Mouse (Mus musculus) embryonic facial prominence, embryonic 13.5 days (tissue): ENCODE data around the gene Ppp1r9b. TPM values are rescaled to one million over a fixed set of nuclear protein-coding genes. Genes with fewer than 3 reads are reported as not detected.

Source experiments
- ATAC-seq: fragments of 200-750 bp; cut with Nextera tagmentation; 2 replicates; pipeline ENCODE4 v1.8.0; 2017; ENCODE audit warnings: low read depth; ENCODE audit not compliant: insufficient number of reproducible peaks, insufficient read depth, low FRiP score, low TSS enrichment
- H3K27ac ChIP-seq: fragments of 300-500 bp; sonication (generic); 2 replicates; pipeline ENCODE4 v1.5.1; 2015; ENCODE audit warnings: moderate library complexity, mild to moderate bottlenecking, inconsistent platforms
- H3K27me3 ChIP-seq: fragments of 300-500 bp; sonication (generic); 2 replicates; pipeline ENCODE4 v1.6.1; 2015; ENCODE audit warnings: mild to moderate bottlenecking, inconsistent platforms
- H3K36me3 ChIP-seq: fragments of 300-500 bp; sonication (generic); 2 replicates; pipeline ENCODE4 v1.6.1; 2015; ENCODE audit warnings: mild to moderate bottlenecking, inconsistent platforms
- H3K4me1 ChIP-seq: fragments of 300-500 bp; sonication (generic); 2 replicates; pipeline ENCODE4 v1.6.1; 2015; ENCODE audit warnings: inconsistent platforms
- H3K4me2 ChIP-seq: fragments of 300-500 bp; sonication (generic); 2 replicates; pipeline ENCODE4 v1.6.1; 2015; ENCODE audit warnings: moderate library complexity, mild to moderate bottlenecking, inconsistent platforms
- H3K4me3 ChIP-seq: fragments of 300-500 bp; sonication (generic); 2 replicates; pipeline ENCODE4 v1.5.1; 2015; ENCODE audit warnings: mild to moderate bottlenecking, inconsistent platforms
- H3K9ac ChIP-seq: fragments of 300-500 bp; sonication (generic); 2 replicates; pipeline ENCODE4 v1.6.1; 2015; ENCODE audit warnings: mild to moderate bottlenecking, inconsistent platforms
- H3K9me3 ChIP-seq: fragments of 300-500 bp; sonication (generic); 2 replicates; pipeline ENCODE4 v1.6.1; 2016; ENCODE audit warnings: inconsistent platforms
- WGBS: fragments of 180-500 bp; shearing (Covaris S2); methylation state at CpG from one replicate; pipeline ENCODE4 v1.1.7; 2015; ENCODE audit warnings: mixed read lengths; 5-methylcytosine and 5-hydroxymethylcytosine counted together
- polyA plus RNA-seq: library from polyadenylated mRNA; unstranded; fragments of >200 nt; fragmentation: Nextera tagmentation; extraction: Ambion mirVana; gene quantifications from 2 replicates; pipeline ENCODE4 v1.2.1, GENCODE M21; 2015

Ppp1r9b gene
- polyA plus RNA-seq, 1 experiment from 2014 or later = 13.2 TPM

DNA sequence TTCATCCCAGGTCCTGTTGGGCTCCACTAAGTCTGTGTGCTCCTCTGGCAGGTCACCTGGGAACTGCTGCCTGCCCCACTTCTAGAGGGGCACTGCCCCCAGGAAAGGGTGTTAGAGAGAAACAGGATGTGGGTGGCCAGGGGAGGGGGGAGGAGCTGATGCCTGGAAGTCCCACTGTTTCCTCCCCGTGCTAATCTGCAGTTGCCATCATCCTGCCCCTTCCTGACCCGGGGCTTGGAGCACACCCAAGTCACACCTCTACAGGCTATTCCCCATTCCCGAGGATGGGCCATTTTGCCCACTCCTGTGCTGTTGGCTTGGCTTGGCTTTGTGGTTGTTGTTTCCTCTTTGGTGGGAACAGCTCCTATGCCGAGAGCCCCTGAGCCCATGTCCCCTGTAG, 9.7 kb downstream of the Ppp1r9b start:
- H3K4me3 ChIP-seq = no peak overlapping the region
- no peaks in the 10 kb centered on the region for H3K27me3 ChIP-seq
- H3K9ac ChIP-seq = peak overlapping the region; percentile 49
- H3K27ac ChIP-seq = peak overlapping the region; percentile 68
- H3K4me2 ChIP-seq = 0 out of 2 replicates have a peak overlapping the region, but pooled peaks have one; percentile 7
- H3K9me3 ChIP-seq = no peaks in the 10 kb centered on the region
- WGBS = 47% methylated on average over 4 of the region's 4 CpGs
- H3K36me3 ChIP-seq = peaks cover 94% of the 10 kb centered on the region
- H3K4me1 ChIP-seq = peaks cover 26% of the 10 kb centered on the region
- no peak for ATAC-seq

- H3K4me2 ChIP-seq = 0 out of 2 replicates have a peak overlapping the region, but pooled peaks have one; percentile 7
- H3K27me3 ChIP-seq = no peaks in the 10 kb centered on the region
- peak overlapping the region; percentile 68 for H3K27ac ChIP-seq
- peaks cover 99% of the 10 kb centered on the region for H3K36me3 ChIP-seq
- no peak for ATAC-seq
- peak overlapping the region; percentile 28; the same call in 1 of the 2 replicates for H3K9ac ChIP-seq
- 2% methylated on average over 8 of the region's 8 CpGs for WGBS
- H3K9me3 ChIP-seq = no peaks in the 10 kb centered on the region
- H3K4me1 ChIP-seq = peaks cover 25% of the 10 kb centered on the region
- H3K4me3 ChIP-seq = no peak overlapping the region
Measured at GRCm38 (mm10) chr11:95001058-95001457, 10.2 kb downstream of the Ppp1r9b start.

DNA sequence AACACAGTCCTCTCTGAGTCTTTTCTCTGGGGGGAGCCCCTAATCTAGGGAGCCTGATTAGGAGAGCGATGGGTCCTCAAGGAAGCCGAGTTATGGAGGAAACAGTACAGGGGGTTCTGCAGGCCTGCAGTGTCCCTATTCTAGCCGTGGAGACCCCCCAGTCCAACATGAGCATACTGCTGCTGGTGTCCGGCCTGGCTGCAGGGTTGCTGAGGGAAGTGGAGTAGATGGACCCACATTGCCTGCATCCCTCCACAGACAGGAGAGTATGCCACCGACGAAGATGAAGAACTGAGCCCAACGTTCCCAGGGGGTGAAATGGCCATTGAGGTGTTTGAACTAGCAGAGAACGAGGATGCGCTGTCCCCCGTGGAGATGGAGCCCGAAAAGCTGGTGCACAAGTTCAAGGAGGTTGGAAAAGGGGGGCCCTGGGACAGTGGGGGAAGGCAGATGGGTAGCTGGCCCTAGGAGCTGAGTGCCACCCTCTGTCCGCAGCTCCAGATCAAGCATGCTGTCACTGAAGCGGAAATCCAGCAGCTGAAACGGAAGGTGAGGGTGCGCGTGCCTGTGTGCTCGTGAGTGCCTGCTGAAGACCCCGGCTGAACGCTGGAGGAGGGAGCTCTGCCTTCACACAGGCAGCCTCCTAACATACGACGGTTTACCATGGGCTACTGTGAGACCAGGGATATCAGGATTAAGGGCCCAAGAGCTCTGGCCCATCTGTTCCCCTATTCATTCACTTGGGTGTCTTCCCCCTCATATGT, 10.9 kb downstream of the Ppp1r9b start:
- Histone ChIP-seq H3K27me3 (no peaks in the 10 kb centered on the region), H3K4me1 (peaks cover 27% of the 10 kb centered on the region), H3K4me2 (no peak overlapping the region), H3K27ac (peak overlapping the region; percentile 68; the same call in 1 of the 2 replicates), H3K9me3 (no peaks in the 10 kb centered on the region), H3K9ac (no peak overlapping the region), H3K4me3 (no peak overlapping the region), H3K36me3 (peaks cover 92% of the 10 kb centered on the region)
- ATAC-seq = no peak
- 85% methylated on average over 21 of the region's 21 CpGs for WGBS

- Histone ChIP-seq H3K27me3 (no peaks in the 10 kb centered on the region), H3K27ac (no peak overlapping the region), H3K4me3 (no peak overlapping the region), H3K9ac (no peak overlapping the region), H3K4me2 (no peak overlapping the region), H3K4me1 (peaks cover 37% of the 10 kb centered on the region), H3K36me3 (peaks cover 83% of the 10 kb centered on the region), H3K9me3 (no peaks in the 10 kb centered on the region)
- 92% methylated on average over 8 of the region's 8 CpGs for WGBS
- ATAC-seq = no peak
Measured at GRCm38 (mm10) chr11:95002705-95003104, 11.9 kb downstream of the Ppp1r9b start.

GRCm38 (mm10) chr11:95004136-95004936, 13.5 kb downstream of the Ppp1r9b start:
- Histone ChIP-seq H3K27me3 (no peaks in the 10 kb centered on the region), H3K4me2 (no peak overlapping the region), H3K4me1 (peaks cover 48% of the 10 kb centered on the region), H3K27ac (peak overlapping the region; percentile 11; the same call in 1 of the 2 replicates), H3K4me3 (no peak overlapping the region), H3K36me3 (peaks cover 66% of the 10 kb centered on the region), H3K9me3 (no peaks in the 10 kb centered on the region), H3K9ac (peak overlapping the region; percentile 17)
- WGBS = 83% methylated on average over 12 of the region's 12 CpGs
- no peak for ATAC-seq

- Histone ChIP-seq H3K9ac (peak overlapping the region; percentile 17), H3K4me3 (no peak overlapping the region), H3K27me3 (no peaks in the 10 kb centered on the region), H3K27ac (peak overlapping the region; percentile 11; the same call in 1 of the 2 replicates), H3K9me3 (no peaks in the 10 kb centered on the region), H3K4me2 (no peak overlapping the region), H3K36me3 (peaks cover 61% of the 10 kb centered on the region), H3K4me1 (peaks cover 50% of the 10 kb centered on the region)
- 54% methylated on average over 6 of the region's 6 CpGs for WGBS
- no peak for ATAC-seq
Measured at GRCm38 (mm10) chr11:95004937-95005198, 14.0 kb downstream of the Ppp1r9b start.

- peak overlapping the region; percentile 72; the same call in 1 of the 2 replicates for H3K9ac ChIP-seq
- 30% methylated on average over 4 of the region's 4 CpGs for WGBS
- peak overlapping the region; percentile 72 for H3K4me2 ChIP-seq
- H3K27ac ChIP-seq = peak overlapping the region; percentile 78
- ATAC-seq = no peak
- H3K4me3 ChIP-seq = peak overlapping the region; percentile 45
- peaks cover 41% of the 10 kb centered on the region for H3K4me1 ChIP-seq
- H3K27me3 ChIP-seq = no peaks in the 10 kb centered on the region
- H3K36me3 ChIP-seq = peaks cover 49% of the 10 kb centered on the region
- H3K9me3 ChIP-seq = no peaks in the 10 kb centered on the region
Measured at GRCm38 (mm10) chr11:95006038-95006437, 15.2 kb downstream of the Ppp1r9b start.

- Histone ChIP-seq H3K9me3 (no peaks in the 10 kb centered on the region), H3K9ac (peak overlapping the region; percentile 72), H3K4me2 (peak overlapping the region; percentile 72), H3K4me1 (peaks cover 44% of the 10 kb centered on the region), H3K4me3 (peak overlapping the region; percentile 45), H3K36me3 (peaks cover 44% of the 10 kb centered on the region), H3K27ac (peak overlapping the region; percentile 78), H3K27me3 (no peaks in the 10 kb centered on the region)
- ATAC-seq = peak; percentile 20
- under 1% methylated on average over 27 of the region's 27 CpGs for WGBS
Measured at GRCm38 (mm10) chr11:95006525-95007219, 15.8 kb downstream of the Ppp1r9b start.

GRCm38 (mm10) chr11:95007418-95007817, 16.6 kb downstream of the Ppp1r9b start:
- peak overlapping the region; percentile 72; the same call in 1 of the 2 replicates for H3K9ac ChIP-seq
- H3K27me3 ChIP-seq = no peaks in the 10 kb centered on the region
- peak overlapping the region; percentile 72 for H3K4me2 ChIP-seq
- H3K9me3 ChIP-seq = no peaks in the 10 kb centered on the region
- ATAC-seq = no peak
- peak overlapping the region; percentile 45 for H3K4me3 ChIP-seq
- 56% methylated on average over 3 of the region's 3 CpGs for WGBS
- H3K36me3 ChIP-seq = peaks cover 37% of the 10 kb centered on the region
- H3K4me1 ChIP-seq = peaks cover 51% of the 10 kb centered on the region
- H3K27ac ChIP-seq = peak overlapping the region; percentile 78

DNA sequence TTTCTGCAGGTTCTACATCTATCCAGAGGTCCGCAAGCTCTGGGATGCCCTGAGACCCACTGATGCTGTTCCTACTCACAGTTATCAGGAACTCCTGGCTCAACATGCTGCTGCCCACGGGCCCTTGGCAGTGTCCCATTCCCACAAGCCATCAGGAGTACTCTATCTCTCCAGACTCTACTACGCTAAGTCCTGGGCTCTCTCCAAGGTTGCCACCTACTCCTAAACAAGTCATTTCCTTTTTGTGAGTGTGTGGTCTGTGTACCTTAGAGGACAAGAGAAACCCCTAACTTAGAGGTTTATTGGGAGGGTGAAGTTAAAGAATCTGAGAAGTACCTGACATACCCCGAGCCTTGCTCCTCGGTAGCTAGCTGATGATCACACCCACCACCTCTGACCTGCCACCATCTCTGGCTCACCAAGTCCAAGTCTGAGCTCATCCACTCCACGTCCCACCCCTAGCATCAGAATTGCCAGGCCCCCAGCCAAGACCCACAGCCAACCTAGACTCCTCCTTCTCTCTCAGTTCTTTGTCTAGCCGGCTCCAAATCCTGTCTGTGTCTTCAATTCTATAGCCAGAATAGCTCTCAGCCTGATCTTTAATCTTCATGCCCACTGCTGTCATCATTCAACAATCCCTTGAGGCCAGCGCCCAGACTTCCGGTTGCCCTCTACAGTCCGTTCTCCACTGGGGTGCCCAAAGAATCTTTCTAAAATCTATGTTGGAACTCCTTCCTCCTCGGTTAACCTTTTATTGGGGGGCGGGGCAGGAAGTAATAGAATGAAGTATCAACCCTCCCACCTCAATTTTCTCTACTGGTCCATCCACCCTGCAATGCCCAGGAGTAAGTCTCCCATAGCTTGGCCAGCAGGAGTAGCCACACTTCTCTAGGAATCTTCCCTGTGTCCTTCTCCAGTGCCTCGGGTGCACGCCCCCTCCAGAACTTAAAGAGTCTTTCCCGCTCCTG, 18.1 kb downstream of the Ppp1r9b start:
- Histone ChIP-seq H3K4me3 (peak overlapping the region; percentile 93), H3K27ac (peak overlapping the region; percentile 97), H3K4me1 (peaks cover 63% of the 10 kb centered on the region), H3K9ac (peak overlapping the region; percentile 94), H3K36me3 (peaks cover 32% of the 10 kb centered on the region), H3K9me3 (no peaks in the 10 kb centered on the region), H3K4me2 (peak overlapping the region; percentile 81), H3K27me3 (no peaks in the 10 kb centered on the region)
- no peak for ATAC-seq
- 33% methylated on average over 15 of the region's 15 CpGs for WGBS
